Mouse (Mus musculus) CH12.LX (cell line): ENCODE results near the gene B3galt2. TPM values are rescaled to one million over a fixed set of nuclear protein-coding genes. Genes with fewer than 3 reads are reported as not detected.

Experiments used
- DNase-seq: peaks from one replicate; pipeline ENCODE4 v3.0.0-alpha.2; 2013; ENCODE audit errors: extremely low read depth
- H3K27ac ChIP-seq: 2 replicates; pipeline ENCODE4 v1.5.1; 2012; ENCODE audit warnings: low read depth, mild to moderate bottlenecking, control low read depth, moderate library complexity; ENCODE audit not compliant: insufficient read depth
- H3K27me3 ChIP-seq: replicated peaks from 2 replicates; pipeline ENCODE3; 2012; ENCODE audit warnings: inconsistent platforms
- H3K36me3 ChIP-seq, 2 experiments: replicated peaks in 1 of 2; 2 replicates each; pipeline versions ENCODE3 to v1.6.1; 2012; ENCODE audit warnings: inconsistent platforms in 1 of 2, low read length in 1 of 2, mild to moderate bottlenecking in 1 of 2, mixed read lengths in 1 of 2, moderate library complexity in 1 of 2; ENCODE audit not compliant: control insufficient read depth in 1 of 2, insufficient read depth in 1 of 2
- H3K4me1 ChIP-seq, 2 experiments: 2 replicates each; pipeline ENCODE4 v1.6.1; 2012; ENCODE audit warnings: inconsistent platforms in 1 of 2, moderate library complexity in 1 of 2; ENCODE audit not compliant: insufficient read depth in 2 of 2, control insufficient read depth in 1 of 2
- H3K4me2 ChIP-seq: 2 replicates; pipeline ENCODE4 v1.6.1; 2012; ENCODE audit warnings: low read depth, mild to moderate bottlenecking, control low read depth; ENCODE audit not compliant: poor library complexity, insufficient read depth, severe bottlenecking
- H3K4me3 ChIP-seq, 3 experiments: fragments of 150-350 bp in 1 of 3; sonication (generic) in 1 of 3; replicated peaks in 1 of 3; 2 replicates each; pipeline versions ENCODE3 to v1.5.1; 2011 to 2012; ENCODE audit warnings: low read depth in 2 of 3, low read length in 2 of 3, mild to moderate bottlenecking in 2 of 3, moderate library complexity in 2 of 3, control low read depth in 1 of 3, improper control_type of control experiment in 1 of 3, inconsistent platforms in 1 of 3, mixed read lengths in 1 of 3; ENCODE audit not compliant: poor library complexity in 1 of 3
- H3K79me2 ChIP-seq: replicated peaks from 2 replicates; pipeline ENCODE4 v1.6.1; 2012; ENCODE audit warnings: mild to moderate bottlenecking, moderate library complexity; ENCODE audit not compliant: control insufficient read depth, poor library complexity, insufficient read depth, severe bottlenecking; ENCODE audit errors: extremely low read depth
- H3K9ac ChIP-seq: 2 replicates; pipeline ENCODE4 v1.6.1; 2012; ENCODE audit warnings: low read depth, mild to moderate bottlenecking, control low read depth, moderate library complexity; ENCODE audit not compliant: insufficient read depth
- H3K9me3 ChIP-seq: replicated peaks from 2 replicates; pipeline ENCODE3; 2012; ENCODE audit warnings: low read length, inconsistent platforms, mixed read lengths
- BHLHE40 ChIP-seq: IDR thresholded peaks from 2 replicates; pipeline ENCODE4 v1.6.1; 2011; ENCODE audit warnings: mild to moderate bottlenecking, low read depth, low read length, improper control_type of control experiment
- CHD1 ChIP-seq: IDR thresholded peaks from 2 replicates; pipeline ENCODE4 v1.6.1; 2012; ENCODE audit warnings: low read depth, low read length, improper control_type of control experiment, inconsistent platforms
- CTCF ChIP-seq, 2 experiments: IDR thresholded peaks in 1 of 2; conservative IDR thresholded peaks in 1 of 2; 2 replicates each; pipeline ENCODE4 v1.5.1; 2011 to 2012; ENCODE audit warnings: low read depth in 2 of 2, low read length in 2 of 2, improper control_type of control experiment in 1 of 2, inconsistent platforms in 1 of 2, mild to moderate bottlenecking in 1 of 2, moderate library complexity in 1 of 2
- E2F4 ChIP-seq: IDR thresholded peaks from 2 replicates; pipeline ENCODE4 v1.6.1; 2011; ENCODE audit warnings: low read depth, low read length, improper control_type of control experiment; ENCODE audit not compliant: insufficient replicate concordance
- ELF1 ChIP-seq: IDR thresholded peaks from 2 replicates; pipeline ENCODE4 v1.6.1; 2014; ENCODE audit warnings: low read depth, mild to moderate bottlenecking, inconsistent platforms, low read length, improper control_type of control experiment
- EP300 ChIP-seq: IDR thresholded peaks from 2 replicates; pipeline ENCODE4 v1.6.1; 2011; ENCODE audit warnings: low read length, improper control_type of control experiment
- ETS1 ChIP-seq: conservative IDR thresholded peaks from 2 replicates; pipeline ENCODE4 v1.6.1; 2012; ENCODE audit warnings: low read depth, mild to moderate bottlenecking, inconsistent platforms, low read length, improper control_type of control experiment, moderate library complexity
- HCFC1 ChIP-seq: IDR thresholded peaks from 2 replicates; pipeline ENCODE4 v1.6.1; 2012; ENCODE audit warnings: low read depth, mild to moderate bottlenecking, inconsistent platforms, low read length, improper control_type of control experiment
- MAX ChIP-seq: IDR thresholded peaks from 2 replicates; pipeline ENCODE4 v1.6.1; 2011; ENCODE audit warnings: low read length, improper control_type of control experiment
- MEF2A ChIP-seq: IDR thresholded peaks from 2 replicates; pipeline ENCODE4 v1.6.1; 2014; ENCODE audit warnings: low read depth, mild to moderate bottlenecking, inconsistent platforms, low read length, improper control_type of control experiment, borderline replicate concordance
- MXI1 ChIP-seq: IDR thresholded peaks from 2 replicates; pipeline ENCODE4 v1.6.1; 2011; ENCODE audit warnings: mild to moderate bottlenecking, low read depth, low read length, improper control_type of control experiment
- MYC ChIP-seq: IDR thresholded peaks from 2 replicates; pipeline ENCODE4 v1.6.1; 2011; ENCODE audit warnings: low read depth, mild to moderate bottlenecking, improper control_type of control experiment, low read length
- NELFE ChIP-seq: IDR thresholded peaks from 2 replicates; pipeline ENCODE4 v1.6.1; 2011; ENCODE audit warnings: low read depth, low read length, improper control_type of control experiment
- NRF1 ChIP-seq: IDR thresholded peaks from 2 replicates; pipeline ENCODE4 v1.6.1; 2014; ENCODE audit warnings: low read depth, mild to moderate bottlenecking, inconsistent platforms, low read length, improper control_type of control experiment, moderate library complexity
- POLR2A ChIP-seq: IDR thresholded peaks from 2 replicates; pipeline ENCODE4 v1.6.1; 2011; ENCODE audit warnings: low read depth, mild to moderate bottlenecking, improper control_type of control experiment, low read length
- RAD21 ChIP-seq: IDR thresholded peaks from 2 replicates; pipeline ENCODE4 v1.6.1; 2011; ENCODE audit warnings: low read depth, mild to moderate bottlenecking, low read length, improper control_type of control experiment, moderate library complexity
- SIN3A ChIP-seq: IDR thresholded peaks from 2 replicates; pipeline ENCODE4 v1.6.1; 2012; ENCODE audit warnings: low read length, improper control_type of control experiment, inconsistent platforms
- SMC3 ChIP-seq: IDR thresholded peaks from 2 replicates; pipeline ENCODE4 v1.6.1; 2011; ENCODE audit warnings: low read depth, low read length, improper control_type of control experiment
- TBP ChIP-seq: conservative IDR thresholded peaks from 2 replicates; pipeline ENCODE4 v1.6.1; 2011; ENCODE audit warnings: low read depth, low read length, improper control_type of control experiment
- TCF12 ChIP-seq: IDR thresholded peaks from 2 replicates; pipeline ENCODE4 v1.6.1; 2014; ENCODE audit warnings: low read depth, mild to moderate bottlenecking, inconsistent platforms, low read length, improper control_type of control experiment
- UBTF ChIP-seq: IDR thresholded peaks from 2 replicates; pipeline ENCODE4 v1.6.1; 2012; ENCODE audit warnings: low read depth, mild to moderate bottlenecking, inconsistent platforms, low read length, improper control_type of control experiment, moderate library complexity
- dilution Hi-C: fragments of 300-500 bp; cut with MboI; formaldehyde crosslinking; loops from 2 replicates; pipeline ENCODE4 v1.14.3; 2020; ENCODE audit warnings: low sequenced_read_pairs; ENCODE audit not compliant: extremely low pct_unique_long_range_greater_than_20kb, extremely low pct_ligation_motif_present
- in situ Hi-C: fragments of 300-500 bp; cut with MboI; formaldehyde crosslinking; loops from 3 replicates; pipeline ENCODE4 v1.14.3; 2019; ENCODE audit warnings: low sequenced_read_pairs, low pct_ligation_motif_present, low pct_unique_long_range_greater_than_20kb, mixed read lengths
- polyA plus RNA-seq: library from polyadenylated mRNA; unstranded; fragments of >175 nt; gene quantifications from 2 replicates; pipeline ENCODE4 v1.2.1, GENCODE M21; 2012; ENCODE audit warnings: low read depth; ENCODE audit not compliant: insufficient read length
- total RNA-seq, 2 experiments: library from RNA; depleted of rRNA; stranded (reverse); fragments of 300-350 nt in 1 of 2; fragments of >200 nt in 1 of 2; gene quantifications; 2 replicates each; pipeline ENCODE4 v1.2.3; 2012 to 2014

B3galt2 gene
- total and polyA plus RNA-seq, 3 experiments: 0.04 TPM; not detected in 2

DNA sequence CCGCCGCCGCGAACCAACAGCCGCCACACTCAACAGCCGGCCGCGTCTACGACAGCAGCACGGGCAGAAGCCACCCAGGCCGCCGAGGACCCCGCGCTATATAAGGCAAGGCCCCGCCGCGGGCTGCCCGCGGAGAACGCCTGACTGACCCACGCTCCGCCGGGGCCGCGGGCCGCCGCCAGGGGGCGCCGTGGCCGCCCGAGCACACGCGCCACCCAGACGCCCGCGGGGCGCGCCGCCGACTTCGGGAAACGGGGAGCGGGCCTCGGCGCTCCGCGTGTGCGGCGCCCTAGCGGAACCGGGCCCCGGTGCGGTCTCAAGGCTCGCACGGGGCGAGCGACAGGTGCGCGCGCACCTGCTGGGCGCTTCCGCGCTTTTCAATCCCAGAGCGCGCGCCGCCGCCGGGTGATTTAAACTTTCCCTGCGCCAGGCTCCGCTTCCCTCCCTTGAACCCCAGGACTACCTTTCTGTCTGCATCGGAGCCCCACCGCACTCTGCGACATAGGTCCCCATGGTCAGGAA is 62.3 kb downstream of the B3galt2 start, which contains the start of gene Cdc73:
TSS of gene Cdc73 (minus strand) at position 153 of the 522 bp plus-strand sequence.
- Histone ChIP-seq H3K4me3 (peak within 1 kb of the TSS; percentile 90 to 97 (median 92)), H3K9me3 (no peaks in the 10 kb centered on the region), H3K27me3 (peaks cover 11% of the 10 kb centered on the region), H3K9ac (peak within 1 kb of the TSS; percentile 96), H3K27ac (peak within 1 kb of the TSS; percentile 85), H3K36me3 (peaks cover 3 to 14% of the 10 kb centered on the region in 2 experiments), H3K79me2 (peaks cover 41% of the 10 kb centered on the region)
- TF ChIP-seq CHD1 (no peak), RAD21 (peak; percentile 13), HCFC1 (peak; percentile 53; the same call in 1 of the 2 replicates), TCF12 (peak; percentile 66), NRF1 (peak; percentile 69), E2F4 (no peak), SMC3 (peak; percentile 46), MYC (no peak), EP300 (no peak), CTCF (conservative IDR thresholded peaks at IDR 0.05 in 1 of 2, IDR thresholded peaks at IDR 0.05 in 1 of 2; ENCODE audit: low read depth in 2 of 2, low read length in 2 of 2) (peak in 1 of 2 experiments; percentile 77; a peak in 2 of 4 replicates), MEF2A (peak; percentile 65; the same call in 1 of the 2 replicates), MAX (peak; percentile 51; the same call in 1 of the 2 replicates), ETS1 (no peak), TBP (peak; percentile 68; the same call in 1 of the 2 replicates), UBTF (peak; percentile 69; the same call in 1 of the 2 replicates), SIN3A (0 out of 2 replicates have a peak, but pooled peaks have one; percentile 16), MXI1 (0 out of 2 replicates have a peak, but pooled peaks have one; percentile 26), NELFE (peak; percentile 70), POLR2A (peak; percentile 72; the same call in 1 of the 2 replicates), BHLHE40 (peak; percentile 27), ELF1 (peak; percentile 69)
- TF ChIP-seq, all 38 proteins: peak for 16
- in situ Hi-C loops: no loop called here
- Histone ChIP-seq H3K4me2 (peak within 1 kb of the TSS; percentile 86), H3K4me1 (peaks cover 0 to 12% of the 10 kb centered on the region in 2 experiments; a peak in 1 of 4 replicates)
- peak; percentile 73 for DNase-seq
- dilution Hi-C loops: no loop called here

Other genes starting within 250 kb of the B3galt2 start
- gene Cdc73, start 62.2 kb downstream of the B3galt2 start, total RNA-seq (2012; rRNA removed): 13.4 and 16.7 TPM in 2 replicates
- gene Cdc73, start 62.2 kb downstream of the B3galt2 start, total RNA-seq (2014; rRNA removed): 18.0 and 21.5 TPM in 2 replicates
- 84.8 and 85.0 TPM in 2 replicates for gene Cdc73, start 62.2 kb downstream of the B3galt2 start, polyA plus RNA-seq
- gene Glrx2, start 75.7 kb downstream of the B3galt2 start, total RNA-seq (2012; rRNA removed): 31.6 and 32.9 TPM in 2 replicates
- gene Glrx2, start 75.7 kb downstream of the B3galt2 start, total RNA-seq (2014; rRNA removed): 28.0 and 30.3 TPM in 2 replicates
- 51.4 and 63.6 TPM in 2 replicates for gene Glrx2, start 75.7 kb downstream of the B3galt2 start, polyA plus RNA-seq
- gene Trove2, start 136.4 kb downstream of the B3galt2 start, total RNA-seq (2012; rRNA removed): 7.0 and 7.5 TPM in 2 replicates
- gene Trove2, start 136.4 kb downstream of the B3galt2 start, total RNA-seq (2014; rRNA removed): 6.6 and 8.4 TPM in 2 replicates
- gene Trove2, start 136.4 kb downstream of the B3galt2 start, polyA plus RNA-seq: 3.4 and 3.8 TPM in 2 replicates
- 46.4 and 61.3 TPM in 2 replicates for gene Uchl5, start 136.6 kb downstream of the B3galt2 start, total RNA-seq (2012; rRNA removed)
- gene Uchl5, start 136.6 kb downstream of the B3galt2 start, total RNA-seq (2014; rRNA removed): 54.3 and 58.9 TPM in 2 replicates
- gene Uchl5, start 136.6 kb downstream of the B3galt2 start, polyA plus RNA-seq: 111 and 130 TPM in 2 replicates